Mouse (Mus musculus) forebrain, embryonic 13.5 days (tissue): ENCODE data around the gene Hs3st3b1. TPM values are rescaled to one million over a fixed set of nuclear protein-coding genes. Genes with fewer than 3 reads are reported as not detected.

ENCODE experiments used
- ATAC-seq: fragments of 200-750 bp; cut with Nextera tagmentation; 2 replicates; pipeline ENCODE4 v1.8.0; 2017
- H3K27ac ChIP-seq: fragments of 300-500 bp; sonication (generic); 2 replicates; pipeline ENCODE4 v1.5.1; 2015; ENCODE audit warnings: inconsistent platforms, mild to moderate bottlenecking, moderate library complexity
- H3K27me3 ChIP-seq: fragments of 300-500 bp; sonication (generic); 2 replicates; pipeline ENCODE4 v1.6.1; 2015; ENCODE audit warnings: mild to moderate bottlenecking, inconsistent platforms
- H3K36me3 ChIP-seq: fragments of 300-500 bp; sonication (generic); 2 replicates; pipeline ENCODE4 v1.6.1; 2015; ENCODE audit warnings: mild to moderate bottlenecking, inconsistent platforms; ENCODE audit not compliant: poor library complexity, severe bottlenecking
- H3K4me1 ChIP-seq: fragments of 300-500 bp; sonication (generic); 2 replicates; pipeline ENCODE4 v1.6.1; 2015; ENCODE audit warnings: inconsistent platforms
- H3K4me2 ChIP-seq: fragments of 300-500 bp; sonication (generic); 2 replicates; pipeline ENCODE4 v1.6.1; 2015; ENCODE audit warnings: inconsistent platforms, mild to moderate bottlenecking, moderate library complexity
- H3K4me3 ChIP-seq: fragments of 300-500 bp; sonication (generic); 2 replicates; pipeline ENCODE4 v1.5.1; 2015; ENCODE audit warnings: mild to moderate bottlenecking, inconsistent platforms
- H3K9ac ChIP-seq: fragments of 300-500 bp; sonication (generic); 2 replicates; pipeline ENCODE4 v1.6.1; 2015; ENCODE audit warnings: mild to moderate bottlenecking, inconsistent platforms
- H3K9me3 ChIP-seq: fragments of 300-500 bp; sonication (generic); replicated peaks from 2 replicates; pipeline ENCODE4 v1.6.1; 2016; ENCODE audit warnings: inconsistent platforms
- WGBS: fragments of 180-500 bp; shearing (Covaris S2); methylation state at CpG from one replicate; pipeline ENCODE4 v1.1.7; 2015; 5-methylcytosine and 5-hydroxymethylcytosine counted together
- polyA plus RNA-seq: library from polyadenylated mRNA; unstranded; fragments of >200 nt; fragmentation: Nextera tagmentation; extraction: Ambion mirVana; gene quantifications from 2 replicates; pipeline ENCODE4 v1.2.1, GENCODE M21; 2015

Gene Hs3st3b1
- polyA plus RNA-seq, 1 experiment from 2014 or later, result 3.2 TPM

- no peak overlapping the region for H3K27ac ChIP-seq
- H3K27me3 ChIP-seq, result peaks cover 38% of the 10 kb centered on the region
- ATAC-seq, result peak; percentile 83
- peak overlapping the region; percentile 50 for H3K4me2 ChIP-seq
- peak overlapping the region; percentile 19; the same call in 1 of the 2 replicates for H3K4me3 ChIP-seq
- 5% methylated on average over 18 of the region's 19 CpGs for WGBS
- no peaks in the 10 kb centered on the region for H3K9me3 ChIP-seq
- no peaks in the 10 kb centered on the region for H3K36me3 ChIP-seq
- H3K4me1 ChIP-seq, result peaks cover 34% of the 10 kb centered on the region
- peak overlapping the region; percentile 34; the same call in 1 of the 2 replicates for H3K9ac ChIP-seq
Observed at GRCm38 (mm10) chr11:63951831-63952631, 29.9 kb upstream of the Hs3st3b1 start.

- no peak for ATAC-seq
Observed at GRCm38 (mm10) chr11:63948371-63948770, 26.3 kb upstream of the Hs3st3b1 start.

GRCm38 (mm10) chr11:63947024-63947423 is 24.9 kb upstream of the Hs3st3b1 start:
- Histone ChIP-seq H3K9ac (no peak overlapping the region), H3K9me3 (no peaks in the 10 kb centered on the region), H3K4me2 (no peak overlapping the region), H3K4me3 (no peak overlapping the region), H3K4me1 (peaks cover 5% of the 10 kb centered on the region), H3K27ac (no peak overlapping the region), H3K36me3 (no peaks in the 10 kb centered on the region), H3K27me3 (peaks cover 33% of the 10 kb centered on the region)
- no peak for ATAC-seq
- WGBS, result 94% methylated on average over 2 of the region's 2 CpGs

More at GRCm38 (mm10) chr11:63948371-63948770, 26.3 kb upstream of the Hs3st3b1 start:
- H3K36me3 ChIP-seq, result no peaks in the 10 kb centered on the region
- peaks cover 18% of the 10 kb centered on the region for H3K4me1 ChIP-seq
- H3K9ac ChIP-seq, result no peak overlapping the region
- no peak overlapping the region for H3K4me2 ChIP-seq
- H3K9me3 ChIP-seq, result no peaks in the 10 kb centered on the region
- H3K4me3 ChIP-seq, result no peak overlapping the region
- peaks cover 36% of the 10 kb centered on the region for H3K27me3 ChIP-seq
- 90% methylated on average over 11 of the region's 11 CpGs for WGBS
- H3K27ac ChIP-seq, result no peak overlapping the region

- no peaks in the 10 kb centered on the region for H3K4me1 ChIP-seq
- ATAC-seq, result no peak
- H3K9ac ChIP-seq, result no peak overlapping the region
- no peak overlapping the region for H3K4me2 ChIP-seq
- H3K9me3 ChIP-seq, result no peaks in the 10 kb centered on the region
- 0 out of 2 replicates have a peak, but pooled peaks cover 6% of the 10 kb centered on the region for H3K27me3 ChIP-seq
- no peaks in the 10 kb centered on the region for H3K36me3 ChIP-seq
- no peak overlapping the region for H3K4me3 ChIP-seq
- WGBS, result 90% methylated on average over 3 of the region's 3 CpGs
- no peak overlapping the region for H3K27ac ChIP-seq
Observed at GRCm38 (mm10) chr11:63943947-63944346, 21.9 kb upstream of the Hs3st3b1 start.

- ATAC-seq, result no peak
- WGBS, result 93% methylated on average over 13 of the region's 13 CpGs
- no peaks in the 10 kb centered on the region for H3K9me3 ChIP-seq
Observed at GRCm38 (mm10) chr11:63943268-63943890, 21.3 kb upstream of the Hs3st3b1 start.

GRCm38 (mm10) chr11:63942177-63942576 is 20.1 kb upstream of the Hs3st3b1 start:
- Histone ChIP-seq H3K4me2 (no peak overlapping the region), H3K4me3 (no peak overlapping the region), H3K27ac (no peak overlapping the region), H3K9me3 (no peaks in the 10 kb centered on the region), H3K9ac (no peak overlapping the region), H3K4me1 (no peaks in the 10 kb centered on the region), H3K36me3 (no peaks in the 10 kb centered on the region), H3K27me3 (peaks cover 10% of the 10 kb centered on the region)
- ATAC-seq, result no peak
- WGBS, result 82% methylated on average over 8 of the region's 8 CpGs

More at GRCm38 (mm10) chr11:63943268-63943890, 21.3 kb upstream of the Hs3st3b1 start:
- no peaks in the 10 kb centered on the region for H3K36me3 ChIP-seq
- H3K4me3 ChIP-seq, result no peak overlapping the region
- H3K4me2 ChIP-seq, result no peak overlapping the region
- no peak overlapping the region for H3K9ac ChIP-seq
- H3K27ac ChIP-seq, result no peak overlapping the region
- H3K4me1 ChIP-seq, result no peaks in the 10 kb centered on the region
- peaks cover 6% of the 10 kb centered on the region; the same call in 1 of the 2 replicates for H3K27me3 ChIP-seq

GRCm38 (mm10) chr11:63936641-63937040 is 14.6 kb upstream of the Hs3st3b1 start:
- Histone ChIP-seq H3K36me3 (no peaks in the 10 kb centered on the region), H3K9ac (no peak overlapping the region), H3K4me2 (no peak overlapping the region), H3K4me1 (no peaks in the 10 kb centered on the region), H3K4me3 (no peak overlapping the region), H3K27ac (no peak overlapping the region), H3K9me3 (no peaks in the 10 kb centered on the region), H3K27me3 (peaks cover 49% of the 10 kb centered on the region)
- no peak for ATAC-seq
- 37% methylated on average over 3 of the region's 3 CpGs for WGBS

GRCm38 (mm10) chr11:63926901-63927300 is 4.8 kb upstream of the Hs3st3b1 start:
- peaks cover 72% of the 10 kb centered on the region for H3K27me3 ChIP-seq
- H3K36me3 ChIP-seq, result no peaks in the 10 kb centered on the region
- peaks cover 25% of the 10 kb centered on the region for H3K4me1 ChIP-seq
- no peak overlapping the region for H3K4me2 ChIP-seq
- no peak overlapping the region for H3K4me3 ChIP-seq
- no peaks in the 10 kb centered on the region for H3K9me3 ChIP-seq
- no peak overlapping the region for H3K27ac ChIP-seq
- no peak overlapping the region for H3K9ac ChIP-seq
- no peak for ATAC-seq
- 71% methylated on average over 6 of the region's 6 CpGs for WGBS

- H3K9ac ChIP-seq, result no peak overlapping the region
- H3K27ac ChIP-seq, result no peak overlapping the region
- ATAC-seq, result no peak
Observed at GRCm38 (mm10) chr11:63925161-63925582, 3.1 kb upstream of the Hs3st3b1 start.

GRCm38 (mm10) chr11:63924286-63924930 is 2.3 kb upstream of the Hs3st3b1 start:
- H3K27me3 ChIP-seq, result peaks cover 84% of the 10 kb centered on the region
- no peak overlapping the region for H3K4me2 ChIP-seq
- no peak for ATAC-seq
- H3K9ac ChIP-seq, result no peak overlapping the region
- peaks cover 47% of the 10 kb centered on the region for H3K4me1 ChIP-seq
- no peaks in the 10 kb centered on the region for H3K36me3 ChIP-seq
- H3K27ac ChIP-seq, result no peak overlapping the region
- WGBS, result 2% methylated on average over 26 of the region's 26 CpGs
- no peak overlapping the region; the same call in 1 of the 2 replicates for H3K4me3 ChIP-seq
- H3K9me3 ChIP-seq, result no peaks in the 10 kb centered on the region

More at GRCm38 (mm10) chr11:63925161-63925582, 3.1 kb upstream of the Hs3st3b1 start:
- peak overlapping the region; percentile 31 for H3K4me3 ChIP-seq
- H3K9me3 ChIP-seq, result no peaks in the 10 kb centered on the region
- peak overlapping the region; percentile 56 for H3K4me2 ChIP-seq
- H3K36me3 ChIP-seq, result no peaks in the 10 kb centered on the region
- WGBS, result 1% methylated on average over 31 of the region's 31 CpGs
- H3K27me3 ChIP-seq, result peaks cover 83% of the 10 kb centered on the region
- peaks cover 41% of the 10 kb centered on the region for H3K4me1 ChIP-seq

- WGBS, result under 1% methylated on average over 29 of the region's 29 CpGs
- peaks cover 53% of the 10 kb centered on the region for H3K4me1 ChIP-seq
- H3K36me3 ChIP-seq, result no peaks in the 10 kb centered on the region
- no peak for ATAC-seq
- H3K27ac ChIP-seq, result no peak overlapping the region
- H3K4me3 ChIP-seq, result peak overlapping the region; percentile 53
- no peak overlapping the region for H3K9ac ChIP-seq
- H3K9me3 ChIP-seq, result no peaks in the 10 kb centered on the region
- peak overlapping the region; percentile 94 for H3K4me2 ChIP-seq
- H3K27me3 ChIP-seq, result peaks cover 92% of the 10 kb centered on the region
Observed at GRCm38 (mm10) chr11:63923386-63923785, 1.3 kb upstream of the Hs3st3b1 start.
